Mouse (Mus musculus) bone marrow, adult 2 months (tissue): ENCODE results near the gene Fmo6. TPM values are rescaled to one million over a fixed set of nuclear protein-coding genes. Genes with fewer than 3 reads are reported as not detected.

ENCODE experiments used
- H3K27ac ChIP-seq: fragments of 200-500 bp; 2 replicates; pipeline ENCODE4 v1.5.1; 2012; ENCODE audit warnings: low read depth, mild to moderate bottlenecking, control low read depth, inconsistent platforms, low read length; ENCODE audit not compliant: control insufficient read depth, poor library complexity, insufficient read depth
- H3K4me1 ChIP-seq: fragments of 200-500 bp; 2 replicates; pipeline ENCODE4 v1.6.1; 2011; ENCODE audit warnings: low read length; ENCODE audit not compliant: control insufficient read depth, insufficient read depth
- H3K4me3 ChIP-seq: fragments of 200-500 bp; replicated peaks from 2 replicates; pipeline ENCODE3; 2011; ENCODE audit warnings: mild to moderate bottlenecking, low read depth, low read length, control low read depth; ENCODE audit not compliant: control insufficient read depth
- CTCF ChIP-seq: fragments of 200-500 bp; IDR thresholded peaks from 2 replicates; pipeline ENCODE4 v1.5.1; 2011; ENCODE audit warnings: low read length, control low read depth; ENCODE audit not compliant: control insufficient read depth, insufficient read depth
- POLR2A ChIP-seq: fragments of 200-500 bp; IDR thresholded peaks from 2 replicates; pipeline ENCODE4 v1.6.1; 2011; ENCODE audit warnings: low read depth, mild to moderate bottlenecking, control low read depth, low read length, borderline replicate concordance; ENCODE audit not compliant: control insufficient read depth
- WGBS: fragments of 180-500 bp; shearing (Covaris S2); methylation state at CpG from one replicate; pipeline ENCODE4 v1.1.7; 2018; 5-methylcytosine and 5-hydroxymethylcytosine counted together
- polyA plus RNA-seq: library from polyadenylated mRNA; stranded (reverse); fragments of >200 nt; gene quantifications from 2 replicates; pipeline ENCODE4 v1.2.4, GENCODE M21; 2011; ENCODE audit warnings: low replicate concordance; ENCODE audit not compliant: missing spikeins, insufficient read depth, insufficient read length

Fmo6 gene
- polyA plus RNA-seq, 1 experiment: 1.2 TPM

GRCm38 (mm10) chr1:162930631-162931030 is 6.7 kb downstream of the Fmo6 start:
- Histone ChIP-seq H3K4me1 (no peaks in the 10 kb centered on the region; the same call in 1 of the 2 replicates), H3K27ac (no peak overlapping the region), H3K4me3 (no peak overlapping the region)
- TF ChIP-seq CTCF: no peak
- no peak for TF ChIP-seq POLR2A
- 72% methylated on average over 2 of the region's 2 CpGs for WGBS

- 82% methylated on average over 3 of the region's 3 CpGs for WGBS
- Histone ChIP-seq H3K27ac (no peak overlapping the region), H3K4me3 (no peak overlapping the region), H3K4me1 (no peaks in the 10 kb centered on the region; the same call in 1 of the 2 replicates)
- TF ChIP-seq POLR2A (no peak), CTCF (no peak)
Observed at GRCm38 (mm10) chr1:162929146-162929545, 8.2 kb downstream of the Fmo6 start.

GRCm38 (mm10) chr1:162925121-162925520 is 12.2 kb downstream of the Fmo6 start:
- TF ChIP-seq POLR2A (no peak), CTCF (no peak)
- Histone ChIP-seq H3K27ac (no peak overlapping the region), H3K4me1 (no peaks in the 10 kb centered on the region), H3K4me3 (no peak overlapping the region)
- WGBS: 43% methylated on average over 1 of the region's 1 CpGs

- no peak overlapping the region for H3K27ac ChIP-seq
- no peaks in the 10 kb centered on the region for H3K4me1 ChIP-seq
- TF ChIP-seq POLR2A (no peak), CTCF (no peak)
- 87% methylated on average over 8 of the region's 8 CpGs for WGBS
- no peak overlapping the region for H3K4me3 ChIP-seq
Observed at GRCm38 (mm10) chr1:162916661-162917060, 20.7 kb downstream of the Fmo6 start.

GRCm38 (mm10) chr1:162914932-162915556 is 22.3 kb downstream of the Fmo6 start:
- WGBS: 78% methylated on average over 4 of the region's 4 CpGs
- no peak overlapping the region for H3K27ac ChIP-seq
- no peak overlapping the region for H3K4me3 ChIP-seq
- TF ChIP-seq CTCF (no peak), POLR2A (no peak)
- H3K4me1 ChIP-seq: no peaks in the 10 kb centered on the region

GRCm38 (mm10) chr1:162912085-162912484 is 25.2 kb downstream of the Fmo6 start:
- Histone ChIP-seq H3K4me1 (no peaks in the 10 kb centered on the region), H3K4me3 (no peak overlapping the region), H3K27ac (no peak overlapping the region)
- TF ChIP-seq CTCF (no peak), POLR2A (no peak)

- WGBS: 81% methylated on average over 4 of the region's 4 CpGs
- no peak overlapping the region for H3K4me3 ChIP-seq
- TF ChIP-seq CTCF: no peak
- no peak for TF ChIP-seq POLR2A
- no peak overlapping the region for H3K27ac ChIP-seq
- no peaks in the 10 kb centered on the region for H3K4me1 ChIP-seq
Observed at GRCm38 (mm10) chr1:162901879-162902278, 35.4 kb downstream of the Fmo6 start.

- H3K27ac ChIP-seq: no peak within 1 kb of the TSS
- TF ChIP-seq CTCF (no peak), POLR2A (no peak)
- WGBS: 66% methylated on average over 14 of the region's 14 CpGs
- no peaks in the 10 kb centered on the region for H3K4me1 ChIP-seq
- H3K4me3 ChIP-seq: no peak within 1 kb of the TSS
Observed at GRCm38 (mm10) chr1:162897838-162898811, 39.2 kb downstream of the Fmo6 start, which contains the start of gene Fmo2. Gene Fmo2, minus strand, starts transcription at chr1:162898726.

GRCm38 (mm10) chr1:162895900-162896299 is 41.4 kb downstream of the Fmo6 start:
- no peak for TF ChIP-seq POLR2A
- peak; percentile 47 for TF ChIP-seq CTCF
- Histone ChIP-seq H3K4me1 (no peaks in the 10 kb centered on the region), H3K4me3 (no peak overlapping the region), H3K27ac (no peak overlapping the region)
- 45% methylated on average over 6 of the region's 6 CpGs for WGBS
